8 mouse cellular contexts compared by ENCODE assay signal in the genomic region with DNA sequence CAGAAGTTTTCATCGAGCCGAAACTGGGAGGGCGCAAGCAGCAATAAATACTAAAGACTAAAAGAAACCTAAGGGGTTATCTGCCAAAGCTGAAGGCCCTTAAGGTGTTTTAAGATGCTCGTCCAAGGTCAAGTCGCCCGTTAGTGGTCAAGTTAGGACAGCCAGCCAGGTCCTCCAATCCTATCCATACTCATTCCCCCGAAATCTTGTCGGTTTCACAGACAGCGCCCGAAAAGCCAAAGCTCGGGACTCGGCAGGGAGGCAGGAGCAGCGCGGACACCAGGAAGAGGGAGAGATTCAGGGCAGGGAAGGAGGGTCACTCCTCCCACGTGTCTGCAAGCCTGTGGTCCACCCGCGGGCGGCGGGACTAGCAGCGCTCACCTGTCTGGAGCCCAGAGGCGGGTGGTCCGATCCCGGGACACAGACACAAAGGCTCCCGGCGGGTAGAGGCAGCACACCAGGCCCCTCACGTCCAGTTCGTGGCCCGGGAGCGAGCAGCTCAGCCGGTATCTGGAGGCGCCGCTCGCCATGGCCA. TPM values are rescaled to one million over a fixed set of nuclear protein-coding genes. Genes with fewer than 3 reads are reported as not detected.
DNase-seq lines count a peak whose midpoint lies in the region; ATAC-seq and TF ChIP-seq lines count a peak whose summit lies in the region.

No protein-coding gene starts in this region.

- ATAC-seq in erythroid progenitor cell, adult 5-6 weeks (replicated peaks; ENCODE audit: low FRiP score, poor library complexity, severe bottlenecking) = peak; percentile 48
- peak; percentile 85; the same call in 1 of the 2 replicates for ATAC-seq in neural tube, embryonic 14.5 days (ENCODE audit: low read depth)
- no peak for ATAC-seq in activated CD4-positive, CD25-positive, alpha-beta regulatory T cell, adult 4 months

- DNase-seq in heart, adult 2 months = no peak
- DNase-seq in heart, adult 8-10 months (ENCODE audit: low spot score) = no peak
- no peak for DNase-seq in CH12.LX (ENCODE audit: extremely low read depth)
- DNase-seq in liver = peak; percentile 50
- DNase-seq in gastrocnemius, postnatal 25 days = no peak

- no peaks in the 10 kb centered on the region for H3K9me3 ChIP-seq in CH12.LX (replicated peaks; ENCODE audit: low read length)
- H3K9me3 ChIP-seq in neural tube, embryonic 14.5 days (ENCODE audit: control insufficient read depth, low read length) = no peaks in the 10 kb centered on the region

- TF ChIP-seq POLR2A in heart, adult 2 months (IDR thresholded peaks at IDR 0.05; ENCODE audit: insufficient read depth, low read depth, low read length) = no peak
- no peak for TF ChIP-seq POLR2A in CH12.LX (IDR thresholded peaks at IDR 0.05; ENCODE audit: low read depth, low read length)

- TF ChIP-seq EP300 in heart, adult 2 months (IDR thresholded peaks at IDR 0.05; ENCODE audit: insufficient read depth, low read depth, low read length) = no peak
- no peak for TF ChIP-seq EP300 in CH12.LX (IDR thresholded peaks at IDR 0.05; ENCODE audit: low read length)

- WGBS in heart, adult 2 months = under 1% methylated on average over 33 of the region's 33 CpGs
- WGBS in neural tube, embryonic 14.5 days = under 1% methylated on average over 33 of the region's 33 CpGs

- TF ChIP-seq RAD21 in CH12.LX (IDR thresholded peaks at IDR 0.05; ENCODE audit: low read depth, low read length) = no peak

- H3K27ac ChIP-seq in heart, adult 2 months = peak overlapping the region; percentile 90
- peak overlapping the region; percentile 30; the same call in 1 of the 2 replicates for H3K27ac ChIP-seq in CH12.LX (ENCODE audit: insufficient read depth, low read depth)
- H3K27ac ChIP-seq in neural tube, embryonic 14.5 days (ENCODE audit: low read depth, low read length) = peak overlapping the region; percentile 93

- no peaks in the 10 kb centered on the region; the same call in 1 of the 2 replicates for H3K36me3 ChIP-seq in heart, adult 2 months (ENCODE audit: control insufficient read depth, insufficient read depth, low read length)
- peaks cover 0 to 5% of the 10 kb centered on the region in 2 experiments for H3K36me3 ChIP-seq in CH12.LX (replicated peaks in 1 of 2; ENCODE audit: control insufficient read depth in 1 of 2, insufficient read depth in 1 of 2, low read length in 1 of 2)
- H3K36me3 ChIP-seq in neural tube, embryonic 14.5 days (ENCODE audit: control insufficient read depth, insufficient read depth, low read length) = no peaks in the 10 kb centered on the region

- peaks cover 3% of the 10 kb centered on the region; the same call in 1 of the 2 replicates for H3K4me1 ChIP-seq in heart, adult 2 months (ENCODE audit: control insufficient read depth, insufficient read depth, low read length)
- peaks cover 3 to 26% of the 10 kb centered on the region in 2 experiments; a peak in 3 of 4 replicates for H3K4me1 ChIP-seq in CH12.LX (ENCODE audit: control insufficient read depth in 1 of 2, insufficient read depth in 2 of 2)
- peaks cover 18% of the 10 kb centered on the region for H3K4me1 ChIP-seq in neural tube, embryonic 14.5 days (ENCODE audit: control insufficient read depth, insufficient read depth, low read length)

- H3K4me3 ChIP-seq in heart, adult 2 months = peak overlapping the region; percentile 81
- H3K4me3 ChIP-seq in CH12.LX (replicated peaks in 1 of 3; ENCODE audit: low read depth in 2 of 3, low read length in 2 of 3, poor library complexity in 1 of 3) = peak overlapping the region; percentile 94 to 98 (median 96)
- H3K4me3 ChIP-seq in neural tube, embryonic 14.5 days (ENCODE audit: low read depth, low read length) = peak overlapping the region; percentile 95

- dilution Hi-C loops in CH12.LX (cut with MboI; ENCODE audit: extremely low pct_ligation_motif_present, extremely low pct_unique_long_range_greater_than_20kb, low sequenced_read_pairs) = no loop called here

- peak overlapping the region; percentile 90 for H3K9ac ChIP-seq in heart, adult 2 months (ENCODE audit: low read depth, low read length)
- peak overlapping the region; percentile 85 for H3K9ac ChIP-seq in CH12.LX (ENCODE audit: insufficient read depth, low read depth)
- peak overlapping the region; percentile 98 for H3K9ac ChIP-seq in neural tube, embryonic 14.5 days (replicated peaks; ENCODE audit: low read depth, low read length)

- intact Hi-C loops in heart, adult 2 months (cut with DNase I) = loop anchor here (5.0 kb wide), 1 partner anchor 45 kb away; the partner anchor contains the start of genes Caap1 and Gm10306

- in situ Hi-C loops in CH12.LX (cut with MboI; ENCODE audit: low pct_ligation_motif_present, low pct_unique_long_range_greater_than_20kb, low sequenced_read_pairs) = no loop called here

- H3K79me2 ChIP-seq in heart, adult 2 months (replicated peaks; ENCODE audit: control insufficient read depth, insufficient read depth, low read length) = peaks cover 4% of the 10 kb centered on the region; the same call in 1 of the 2 replicates
- peaks cover 39% of the 10 kb centered on the region for H3K79me2 ChIP-seq in CH12.LX (replicated peaks; ENCODE audit: control insufficient read depth, extremely low read depth, insufficient read depth, poor library complexity, severe bottlenecking)

- no peak for TF ChIP-seq CTCF in heart, adult 2 months (IDR thresholded peaks at IDR 0.05)
- TF ChIP-seq CTCF in CH12.LX (conservative IDR thresholded peaks at IDR 0.05 in 1 of 2, IDR thresholded peaks at IDR 0.05 in 1 of 2; ENCODE audit: low read depth in 2 of 2, low read length in 2 of 2) = no peak

- no peaks in the 10 kb centered on the region for H3K27me3 ChIP-seq in heart, adult 2 months (ENCODE audit: control insufficient read depth, insufficient read depth, low read length)
- H3K27me3 ChIP-seq in CH12.LX (replicated peaks) = no peaks in the 10 kb centered on the region
- H3K27me3 ChIP-seq in neural tube, embryonic 14.5 days (ENCODE audit: control insufficient read depth, insufficient read depth, low read length) = no peaks in the 10 kb centered on the region

- H3K4me2 ChIP-seq in CH12.LX (ENCODE audit: insufficient read depth, low read depth, poor library complexity, severe bottlenecking) = peak overlapping the region; percentile 84
- H3K4me2 ChIP-seq in neural tube, embryonic 14.5 days (ENCODE audit: low read depth, low read length) = peak overlapping the region; percentile 68

RNA-seq across cellular contexts. Expression of gene Plaa, which starts 0.5 kb away (rescaled TPM):
- total RNA-seq in heart, adult 2 months (2021) = 10 to 100 TPM; 39.9 to 46.8 TPM
- polyA plus RNA-seq in heart, adult 2 months (2012; rRNA removed) = 26.1 and 32.2 TPM in 2 replicates
- 10 to 100 TPM; 39.0 to 48.5 (median 46.0) TPM for total RNA-seq in heart, adult 8-10 months (2022)
- total RNA-seq in CH12.LX (2012; rRNA removed) = 61.0 and 68.5 TPM in 2 replicates
- 134 and 152 TPM in 2 replicates for total RNA-seq in CH12.LX (2014; rRNA removed)
- 132 and 136 TPM in 2 replicates for polyA plus RNA-seq in CH12.LX (2012; ENCODE audit: insufficient read length, low read depth)
- 14.3 and 18.7 TPM in 2 replicates for total RNA-seq in erythroid progenitor cell, adult 5-6 weeks (2015; ENCODE audit: low replicate concordance)
- total RNA-seq in erythroid progenitor cell, adult 5-6 weeks (2017; ENCODE audit: low replicate concordance) = 13.2 and 16.9 TPM in 2 replicates
- 72.8 and 91.0 TPM in 2 replicates for polyA plus RNA-seq in neural tube, embryonic 14.5 days (2014; fragmentation: Nextera tagmentation; extraction: Ambion mirVana)
- 10 to 100 TPM; 34.9 to 38.8 TPM for polyA plus RNA-seq in activated CD4-positive, CD25-positive, alpha-beta regulatory T cell, adult 4 months (2017; shearing (Covaris generic))
- 10 to 100 TPM; 32.0 to 35.6 TPM for total RNA-seq in gastrocnemius, postnatal 25 days (2021)

RNA-seq across cellular contexts. Expression of gene Ift74, which starts 11.7 kb away (rescaled TPM):
- total RNA-seq in heart, adult 2 months (2021) = 1 to 10 TPM; 3.8 to 5.3 TPM
- 0.59 and 0.91 TPM in 2 replicates for polyA plus RNA-seq in heart, adult 2 months (2012; rRNA removed)
- 1 to 10 TPM; 4.5 to 5.8 (median 4.9) TPM for total RNA-seq in heart, adult 8-10 months (2022)
- total RNA-seq in CH12.LX (2012; rRNA removed) (5.9 and 7.8 TPM in 2 replicates), CH12.LX (2014; rRNA removed) (15.0 and 16.7 TPM in 2 replicates)
- polyA plus RNA-seq in CH12.LX (2012; ENCODE audit: insufficient read length, low read depth) = 12.1 and 12.5 TPM in 2 replicates
- 3.8 and 5.4 TPM in 2 replicates for total RNA-seq in erythroid progenitor cell, adult 5-6 weeks (2015; ENCODE audit: low replicate concordance)
- 2.3 TPM in 1 of 2 replicates, not detected in the other for total RNA-seq in erythroid progenitor cell, adult 5-6 weeks (2017; ENCODE audit: low replicate concordance)
- 23.1 and 29.2 TPM in 2 replicates for polyA plus RNA-seq in neural tube, embryonic 14.5 days (2014; fragmentation: Nextera tagmentation; extraction: Ambion mirVana)
- polyA plus RNA-seq in activated CD4-positive, CD25-positive, alpha-beta regulatory T cell, adult 4 months (2017; shearing (Covaris generic)) = 1 to 10 TPM; 4.6 to 6.8 TPM
- 1 to 10 TPM; 4.5 to 5.8 TPM for total RNA-seq in gastrocnemius, postnatal 25 days (2021)

RNA-seq across cellular contexts. Expression of gene Caap1, which starts 46.0 kb away (rescaled TPM):
- 1 to 10 TPM; 3.6 to 4.4 TPM for total RNA-seq in heart, adult 2 months (2021)
- 1.2 and 1.4 TPM in 2 replicates for polyA plus RNA-seq in heart, adult 2 months (2012; rRNA removed)
- total RNA-seq in heart, adult 8-10 months (2022) = 1 to 10 TPM; 3.4 to 4.4 (median 3.8) TPM
- 10.2 and 12.2 TPM in 2 replicates for total RNA-seq in CH12.LX (2012; rRNA removed)
- total RNA-seq in CH12.LX (2014; rRNA removed) = 34.1 and 40.3 TPM in 2 replicates
- polyA plus RNA-seq in CH12.LX (2012; ENCODE audit: insufficient read length, low read depth) = 18.7 and 19.2 TPM in 2 replicates
- 7.2 and 15.5 TPM in 2 replicates for total RNA-seq in erythroid progenitor cell, adult 5-6 weeks (2015; ENCODE audit: low replicate concordance)
- total RNA-seq in erythroid progenitor cell, adult 5-6 weeks (2017; ENCODE audit: low replicate concordance) = 16.0 and 39.1 TPM in 2 replicates
- 19.4 and 23.6 TPM in 2 replicates for polyA plus RNA-seq in neural tube, embryonic 14.5 days (2014; fragmentation: Nextera tagmentation; extraction: Ambion mirVana)
- polyA plus RNA-seq in activated CD4-positive, CD25-positive, alpha-beta regulatory T cell, adult 4 months (2017; shearing (Covaris generic)) = 1 to 10 TPM; 3.8 to 5.1 TPM
- 1 to 10 TPM; 2.7 to 3.0 TPM for total RNA-seq in gastrocnemius, postnatal 25 days (2021)

RNA-seq across cellular contexts. Expression of gene Gm10306, which starts 46.2 kb away (rescaled TPM):
- total RNA-seq in heart, adult 2 months (2021) = not detected
- polyA plus RNA-seq in heart, adult 2 months (2012; rRNA removed) = not detected in 2 replicates
- total RNA-seq in heart, adult 8-10 months (2022) = not detected
- total RNA-seq in CH12.LX (2012; rRNA removed) (0.68 and 2.3 TPM in 2 replicates), CH12.LX (2014; rRNA removed) (not detected in 2 replicates)
- polyA plus RNA-seq in CH12.LX (2012; ENCODE audit: insufficient read length, low read depth) = not detected in 2 replicates
- total RNA-seq in erythroid progenitor cell, adult 5-6 weeks (2015; ENCODE audit: low replicate concordance) = not detected in 2 replicates
- total RNA-seq in erythroid progenitor cell, adult 5-6 weeks (2017; ENCODE audit: low replicate concordance) = not detected in 2 replicates
- 0.62 TPM in 1 of 2 replicates, not detected in the other for polyA plus RNA-seq in neural tube, embryonic 14.5 days (2014; fragmentation: Nextera tagmentation; extraction: Ambion mirVana)
- polyA plus RNA-seq in activated CD4-positive, CD25-positive, alpha-beta regulatory T cell, adult 4 months (2017; shearing (Covaris generic)) = not detected
- not detected for total RNA-seq in gastrocnemius, postnatal 25 days (2021)

RNA-seq across cellular contexts. Expression of gene Lrrc19, which starts 47.4 kb away (rescaled TPM):
- not detected for total RNA-seq in heart, adult 2 months (2021)
- polyA plus RNA-seq in heart, adult 2 months (2012; rRNA removed) = not detected in 2 replicates
- not detected for total RNA-seq in heart, adult 8-10 months (2022)
- total RNA-seq in CH12.LX (2012; rRNA removed) (not detected in 2 replicates), CH12.LX (2014; rRNA removed) (not detected in 2 replicates)
- polyA plus RNA-seq in CH12.LX (2012; ENCODE audit: insufficient read length, low read depth) = not detected in 2 replicates
- total RNA-seq in erythroid progenitor cell, adult 5-6 weeks (2015; ENCODE audit: low replicate concordance) = not detected in 2 replicates
- total RNA-seq in erythroid progenitor cell, adult 5-6 weeks (2017; ENCODE audit: low replicate concordance) = not detected in 2 replicates
- polyA plus RNA-seq in neural tube, embryonic 14.5 days (2014; fragmentation: Nextera tagmentation; extraction: Ambion mirVana) = 0.27 and 0.31 TPM in 2 replicates
- under 1 TPM in 1 of 2 experiments, not detected in 1; 0.20 TPM for polyA plus RNA-seq in activated CD4-positive, CD25-positive, alpha-beta regulatory T cell, adult 4 months (2017; shearing (Covaris generic))
- not detected for total RNA-seq in gastrocnemius, postnatal 25 days (2021)

Comparison
In these comparisons a context has a peak if more than half of its experiments do, and no peak if none do; other contexts are left out.
1. H3K27ac ChIP-seq: peak in every context shown above with its lines; median percentile 93 in neural tube, embryonic 14.5 days; 90 in heart, adult 2 months; 30 in CH12.LX.